13 mouse cellular contexts compared by ENCODE assay signal in genomic region chr1:182986750-182987149, GRCm38 (mm10). TPM values are rescaled to one million over a fixed set of nuclear protein-coding genes. Genes with fewer than 3 reads are reported as not detected.
DNase-seq lines count a peak whose midpoint lies in the region; ATAC-seq and TF ChIP-seq lines count a peak whose summit lies in the region.
"Had no signal": no experiment of that assay in that cellular context is flagged by ENCODE, and none has a peak within 500 bp of the region (broad histone marks: within the 10 kb centered on the region; RNA-seq: fewer than 3 reads in every experiment).

No protein-coding gene starts in this region.

- H3K4me2 ChIP-seq in heart, embryonic 14.5 days (ENCODE audit: low read length) = 0 out of 2 replicates have a peak overlapping the region, but pooled peaks have one; percentile 9
- H3K4me2 ChIP-seq in lung, embryonic 15.5 days = no peak overlapping the region
- H3K4me2 ChIP-seq in heart, postnatal 0 days (ENCODE audit: low read depth, low read length) = peak overlapping the region; percentile 19
- H3K4me2 ChIP-seq: hindbrain, embryonic 12.5 days; midbrain, embryonic 12.5 days had no signal

- TF ChIP-seq CTCF in heart, postnatal 0 days (IDR thresholded peaks at IDR 0.05; ENCODE audit: low read depth) = no peak
- TF ChIP-seq CTCF in small intestine, adult 2 months (IDR thresholded peaks at IDR 0.05; ENCODE audit: extremely low read depth, insufficient read length, insufficient replicate concordance, low read depth, low read length) = no peak

- H3K36me3 ChIP-seq in heart, embryonic 14.5 days (ENCODE audit: control insufficient read depth, insufficient read depth, low read length) = no peaks in the 10 kb centered on the region
- H3K36me3 ChIP-seq in lung, embryonic 15.5 days = no peaks in the 10 kb centered on the region
- no peaks in the 10 kb centered on the region for H3K36me3 ChIP-seq in heart, postnatal 0 days (replicated peaks; ENCODE audit: control insufficient read depth, insufficient read depth, low read length)
- no peaks in the 10 kb centered on the region for H3K36me3 ChIP-seq in small intestine, adult 2 months (ENCODE audit: control insufficient read depth, insufficient read depth, low read length)
- H3K36me3 ChIP-seq: forebrain, embryonic 10.5 days; hindbrain, embryonic 12.5 days; midbrain, embryonic 12.5 days had no signal

- 80% methylated on average over 11 of the region's 11 CpGs for WGBS in heart, embryonic 14.5 days
- 69% methylated on average over 11 of the region's 11 CpGs for WGBS in lung, embryonic 15.5 days
- 70% methylated on average over 11 of the region's 11 CpGs for WGBS in heart, postnatal 0 days
- 79% methylated on average over 11 of the region's 11 CpGs for WGBS in small intestine, adult 2 months

- H3K4me1 ChIP-seq in heart, embryonic 14.5 days (ENCODE audit: control insufficient read depth in 2 of 2, insufficient read depth in 2 of 2, low read length in 2 of 2) = peaks cover 18% of the 10 kb centered on the region in 2 experiments; a peak in 3 of 4 replicates
- peaks cover 33% of the 10 kb centered on the region for H3K4me1 ChIP-seq in lung, embryonic 15.5 days
- 0 out of 2 replicates have a peak, but pooled peaks cover 7% of the 10 kb centered on the region for H3K4me1 ChIP-seq in heart, postnatal 0 days (ENCODE audit: control insufficient read depth, insufficient read depth)
- H3K4me1 ChIP-seq in small intestine, adult 2 months (ENCODE audit: control insufficient read depth, insufficient read depth, insufficient read length, low read length) = peaks cover 7% of the 10 kb centered on the region

- H3K9me3 ChIP-seq in heart, embryonic 14.5 days (ENCODE audit: control insufficient read depth, low read length) = no peaks in the 10 kb centered on the region
- no peaks in the 10 kb centered on the region for H3K9me3 ChIP-seq in lung, embryonic 15.5 days
- H3K9me3 ChIP-seq in heart, postnatal 0 days (replicated peaks; ENCODE audit: control insufficient read depth, low read length) = no peaks in the 10 kb centered on the region
- H3K9me3 ChIP-seq: forebrain, embryonic 10.5 days; hindbrain, embryonic 12.5 days; midbrain, embryonic 12.5 days had no signal

- no peak for ATAC-seq in heart, embryonic 14.5 days (ENCODE audit: insufficient number of reproducible peaks, insufficient read depth, low FRiP score, low read depth)
- ATAC-seq in lung, embryonic 15.5 days (ENCODE audit: borderline replicate concordance, extremely low read depth, low FRiP score, low TSS enrichment) = no peak
- ATAC-seq in heart, postnatal 0 days (ENCODE audit: insufficient read depth, low read depth) = no peak

- H3K27ac ChIP-seq in heart, embryonic 14.5 days (replicated peaks in 1 of 2; ENCODE audit: control insufficient read depth in 1 of 2, insufficient read depth in 1 of 2, low read depth in 2 of 2, low read length in 2 of 2) = peak overlapping the region; percentile 56 to 57
- 0 out of 2 replicates have a peak overlapping the region, but pooled peaks have one; percentile 45 for H3K27ac ChIP-seq in lung, embryonic 15.5 days
- peak overlapping the region; percentile 81 for H3K27ac ChIP-seq in heart, postnatal 0 days (ENCODE audit: low read depth)
- peak overlapping the region; percentile 21 for H3K27ac ChIP-seq in small intestine, adult 2 months (ENCODE audit: insufficient read depth, low read depth, low read length)
- H3K27ac ChIP-seq: forebrain, embryonic 10.5 days; hindbrain, embryonic 12.5 days; midbrain, embryonic 12.5 days had no signal

- TF ChIP-seq EP300 in heart, postnatal 0 days (IDR thresholded peaks at IDR 0.05; ENCODE audit: low read depth) = no peak

- H3K27me3 ChIP-seq in heart, embryonic 14.5 days (ENCODE audit: control insufficient read depth, insufficient read depth, low read length) = no peaks in the 10 kb centered on the region
- H3K27me3 ChIP-seq in lung, embryonic 15.5 days = peaks cover 8% of the 10 kb centered on the region; the same call in 1 of the 2 replicates
- H3K27me3 ChIP-seq in heart, postnatal 0 days (ENCODE audit: control insufficient read depth, insufficient read depth, low read length) = no peaks in the 10 kb centered on the region
- 0 out of 2 replicates have a peak, but pooled peaks cover 3% of the 10 kb centered on the region for H3K27me3 ChIP-seq in small intestine, adult 2 months (ENCODE audit: control insufficient read depth, insufficient read depth, low read length)
- H3K27me3 ChIP-seq: hindbrain, embryonic 12.5 days had no signal

- no peak overlapping the region for H3K9ac ChIP-seq in heart, embryonic 14.5 days (ENCODE audit: low read length)
- no peak overlapping the region for H3K9ac ChIP-seq in lung, embryonic 15.5 days
- H3K9ac ChIP-seq in heart, postnatal 0 days (replicated peaks; ENCODE audit: low read depth, low read length) = no peak overlapping the region; the same call in 1 of the 2 replicates
- H3K9ac ChIP-seq: hindbrain, embryonic 12.5 days; midbrain, embryonic 12.5 days had no signal

- TF ChIP-seq POLR2A in small intestine, adult 2 months (IDR thresholded peaks at IDR 0.05; ENCODE audit: low read depth, low read length) = no peak

- intact Hi-C loops in gastrocnemius, postnatal 36 days (cut with DNase I) = no loop called here

- DNase-seq in heart, postnatal 4 days = no peak
- no peak for DNase-seq in lung, postnatal 4 days
- DNase-seq in heart, postnatal 0 days (ENCODE audit: low spot score) = peak; percentile 41
- DNase-seq in gastrocnemius, postnatal 36 days = no peak
- DNase-seq in adrenal gland, postnatal 14 days = no peak
- DNase-seq: adrenal gland, adult 2 months; cerebellum, adult 9-11 months had no signal

- no peak overlapping the region for H3K4me3 ChIP-seq in heart, embryonic 14.5 days (ENCODE audit: control insufficient read depth in 1 of 2, insufficient read depth in 1 of 2, low read depth in 1 of 2, low read length in 2 of 2)
- H3K4me3 ChIP-seq in lung, embryonic 15.5 days = no peak overlapping the region
- H3K4me3 ChIP-seq in heart, postnatal 0 days (ENCODE audit: low read depth, low read length) = no peak overlapping the region
- no peak overlapping the region for H3K4me3 ChIP-seq in small intestine, adult 2 months (ENCODE audit: low read depth, low read length)
- H3K4me3 ChIP-seq: forebrain, embryonic 10.5 days; hindbrain, embryonic 12.5 days; midbrain, embryonic 12.5 days had no signal

RNA-seq across cellular contexts. Expression of gene Tlr5, which starts 32.2 kb away (rescaled TPM):
- 3.1 and 4.2 TPM in 2 replicates for polyA plus RNA-seq in heart, embryonic 14.5 days (2014; fragmentation: Nextera tagmentation; extraction: Ambion mirVana)
- 1 to 10 TPM; 1.9 to 2.0 TPM for total RNA-seq in heart, postnatal 4 days (2021)
- polyA plus RNA-seq in lung, embryonic 15.5 days (2015; fragmentation: Nextera tagmentation; extraction: Ambion mirVana) = 1.2 and 1.3 TPM in 2 replicates
- total RNA-seq in heart, postnatal 0 days (2014; rRNA removed; ENCODE audit: low replicate concordance) = 1.3 and 1.5 TPM in 2 replicates
- 0.74 and 0.92 TPM in 2 replicates for polyA plus RNA-seq in heart, postnatal 0 days (2015; fragmentation: Nextera tagmentation; extraction: Ambion mirVana)
- 0.46 and 0.49 TPM in 2 replicates for polyA plus RNA-seq in small intestine, adult 2 months (2012; rRNA removed)
- 1 to 10 TPM; 1.8 to 6.2 TPM for total RNA-seq in gastrocnemius, postnatal 36 days (2021)
- 1.2 and 2.3 TPM in 2 replicates for total RNA-seq in adrenal gland, postnatal 14 days (2021)

Comparison
In these comparisons a context has a peak if more than half of its experiments do, and no peak if none do; other contexts are left out.
1. H3K27ac ChIP-seq: peak in every context shown above with its lines; median percentile 81 in heart, postnatal 0 days; 56 in heart, embryonic 14.5 days; 45 in lung, embryonic 15.5 days; 21 in small intestine, adult 2 months.